Mouse (Mus musculus): ENCODE measurements around the gene Cep350.
"Not testable (repeated sequence)": the region's sequence is repeated elsewhere in the genome, so short reads cannot be mapped to it uniquely, and the experiment has no call there.

Cep350 gene

DNA sequence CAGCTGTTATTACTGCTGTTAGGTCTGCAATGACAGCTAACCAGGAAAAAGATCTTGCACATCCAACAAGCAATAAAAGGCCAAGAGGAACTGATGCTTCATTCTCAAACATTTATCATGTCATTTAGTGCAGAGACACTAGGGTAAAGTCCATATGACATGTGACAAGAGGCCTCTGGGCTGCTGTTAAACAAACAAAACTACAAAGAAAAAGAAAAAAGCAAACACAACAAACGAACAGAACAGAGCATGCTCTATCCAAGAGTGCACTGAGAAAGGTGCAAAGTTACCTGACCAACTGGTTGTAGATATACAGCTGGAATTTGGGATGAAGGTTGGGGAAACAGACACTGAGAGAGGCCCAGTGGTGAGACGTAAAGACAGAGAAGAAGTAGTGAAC, 86.2 kb downstream of the Cep350 start:
- no peak for DNase-seq (ENCODE audit: low read depth, low spot score)

DNA sequence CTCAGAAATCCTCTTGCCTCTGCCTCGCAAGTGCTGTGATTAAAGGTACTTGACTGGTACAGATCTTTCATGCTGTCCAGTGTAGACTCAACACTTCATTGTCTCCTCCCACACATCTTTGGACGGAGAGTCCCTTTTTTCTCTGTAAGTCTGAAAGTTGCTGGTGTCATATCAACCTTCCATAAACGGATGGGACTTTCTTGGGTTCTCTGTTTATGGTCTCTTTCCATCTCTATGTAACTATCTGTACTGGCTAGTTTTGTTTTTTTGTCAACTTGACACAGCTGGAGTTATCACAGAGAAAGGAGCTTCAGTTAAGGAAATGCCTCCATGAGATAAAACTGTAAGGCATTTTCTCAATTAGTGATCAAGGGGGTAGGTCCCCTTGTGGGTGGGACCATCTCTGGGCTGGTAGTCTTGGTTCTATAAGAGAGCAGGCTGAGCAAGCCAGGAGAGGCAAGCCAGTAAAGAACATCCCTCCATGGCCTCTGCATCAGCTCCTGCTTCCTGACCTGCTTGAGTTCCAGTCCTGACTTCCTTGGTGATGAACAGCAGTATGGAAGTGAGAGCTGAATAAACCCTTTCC, 90.3 kb downstream of the Cep350 start:
- not testable (repeated sequence) for DNase-seq (ENCODE audit: low read depth, low spot score)

DNA sequence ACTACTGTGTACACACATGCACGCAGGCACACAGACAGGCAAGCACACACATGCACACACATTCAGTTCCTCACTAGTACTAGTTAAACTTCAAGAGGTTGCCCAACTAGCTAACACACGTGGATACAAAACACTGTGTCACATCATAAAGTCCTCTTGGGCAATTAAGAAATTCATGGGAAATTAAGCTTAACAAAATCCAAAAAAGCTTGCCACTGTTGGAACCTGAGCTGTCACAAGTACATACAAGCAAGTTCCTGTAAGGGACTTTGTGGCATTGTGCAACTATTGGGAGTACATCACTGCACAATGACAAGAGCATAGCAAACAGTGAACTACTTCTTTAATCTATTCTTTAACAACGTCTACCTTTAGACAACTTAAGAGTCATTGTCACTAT, 93.5 kb downstream of the Cep350 start:
- no peak for DNase-seq (ENCODE audit: low read depth, low spot score)

DNA sequence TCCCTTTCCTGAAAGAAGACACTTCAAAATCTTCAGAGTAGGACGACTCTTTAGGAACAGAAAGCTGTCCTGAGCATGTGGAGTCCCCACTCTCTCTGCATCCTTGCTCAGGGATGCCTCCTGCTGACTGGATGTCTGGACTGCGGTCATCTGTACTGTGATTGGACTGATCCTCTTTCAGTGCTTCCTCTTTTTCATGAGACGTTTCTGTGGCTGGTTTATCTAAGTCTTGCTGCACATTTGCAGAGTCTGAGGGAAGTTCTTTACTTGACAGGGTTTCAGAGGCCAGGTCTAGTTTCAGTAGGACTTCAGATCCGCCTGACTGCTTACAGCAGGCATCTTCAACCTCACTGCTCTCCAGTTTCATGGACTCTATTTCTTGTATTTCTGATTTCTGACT, 110.1 kb downstream of the Cep350 start:
- peak; percentile 22 for DNase-seq (ENCODE audit: low read depth, low spot score)

DNA sequence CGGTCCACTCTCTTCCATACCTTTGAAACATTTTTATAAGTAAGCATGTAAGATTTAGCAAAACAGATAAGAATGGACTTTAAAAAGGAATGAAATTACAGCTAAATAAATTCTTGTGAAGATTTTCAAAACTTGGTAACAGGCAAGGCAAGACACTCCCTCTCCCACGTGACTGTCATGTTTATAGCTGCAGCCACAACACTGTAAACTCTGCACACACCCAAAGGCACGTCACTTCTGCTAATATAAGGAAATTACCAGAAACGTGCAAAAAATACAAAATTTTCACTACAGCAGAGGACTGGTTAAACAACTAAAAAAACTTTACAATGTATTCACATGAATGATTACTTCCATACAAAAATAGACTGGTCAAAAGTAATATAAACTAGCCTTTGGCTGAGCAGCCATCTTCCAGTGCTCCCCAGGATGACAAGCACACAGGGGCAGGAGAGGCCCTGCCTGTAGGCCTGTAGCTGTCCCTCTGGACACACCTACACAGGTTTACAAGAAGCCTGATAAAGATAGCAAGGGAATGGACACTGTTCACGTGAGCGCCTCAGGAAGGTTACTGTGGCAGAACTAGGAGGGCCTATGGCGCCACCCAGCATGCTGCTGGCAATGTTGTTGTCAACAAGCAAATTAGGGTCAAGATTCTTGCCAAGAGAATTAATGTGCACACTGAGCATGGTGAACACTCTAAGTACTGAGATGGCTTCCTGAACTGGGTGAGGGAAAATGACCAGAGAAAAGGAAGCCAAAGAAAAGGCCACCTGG, 117.9 kb downstream of the Cep350 start:
- DNase-seq (ENCODE audit: low read depth, low spot score) = no peak

DNA sequence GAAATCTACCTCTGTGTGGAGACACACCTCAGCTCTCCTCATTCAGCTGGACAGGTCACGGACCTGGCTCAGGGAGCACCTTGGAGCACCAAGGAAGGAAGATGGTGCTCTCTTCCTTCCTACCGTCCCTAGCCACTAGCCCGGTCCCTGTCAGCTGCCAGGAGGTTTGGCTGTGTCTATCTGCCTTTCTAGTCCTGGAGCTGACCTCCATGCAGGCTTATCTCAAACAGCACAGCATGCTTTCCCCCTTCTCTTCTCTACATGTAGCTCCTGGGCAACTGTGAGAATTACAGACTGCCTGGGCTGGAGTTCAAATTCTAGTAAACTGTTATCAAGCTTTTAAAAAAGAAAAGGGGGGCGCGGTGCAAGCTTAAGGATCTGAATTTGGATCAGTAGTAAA, 120.0 kb downstream of the Cep350 start:
- no peak for DNase-seq (ENCODE audit: low read depth, low spot score)

DNA sequence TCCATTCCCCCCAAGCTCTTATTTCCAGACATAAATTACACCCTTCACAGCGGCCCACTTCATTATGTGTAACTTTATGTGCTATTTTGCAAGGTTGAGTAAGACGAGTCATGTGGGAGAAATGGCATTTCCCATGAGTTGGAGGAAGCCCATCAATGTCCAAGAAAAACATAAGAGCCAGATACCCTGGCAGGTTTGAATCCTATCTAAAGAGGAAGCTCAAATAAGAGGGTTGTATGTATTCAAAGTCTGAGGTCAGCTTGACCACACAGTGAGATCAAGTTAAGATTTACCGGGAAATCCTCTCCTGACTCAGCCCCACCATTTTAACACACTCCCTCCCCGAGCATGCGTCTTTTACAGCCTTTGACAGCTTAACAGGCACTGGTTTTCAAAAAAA, 128.8 kb downstream of the Cep350 start:
- DNase-seq (ENCODE audit: low read depth, low spot score) = no peak

DNA sequence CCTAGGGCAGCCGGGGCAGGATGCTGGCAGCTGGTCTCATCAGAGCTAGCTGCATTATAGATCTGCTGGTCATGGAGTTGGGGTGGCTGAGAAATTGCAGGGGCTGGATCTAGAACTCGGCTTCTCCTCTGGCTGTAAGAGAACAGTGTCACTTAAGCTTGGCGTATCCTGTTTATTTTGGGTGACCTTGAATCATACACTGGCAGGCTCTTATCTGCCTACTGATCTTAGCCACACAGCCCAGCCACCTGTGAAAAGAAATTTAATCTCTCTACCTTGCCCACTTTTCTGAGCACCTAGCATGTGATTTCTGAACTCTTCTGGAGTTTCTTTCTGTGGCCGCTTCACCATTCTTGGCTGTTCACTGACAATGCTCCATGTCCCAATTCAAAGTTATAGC, 129.5 kb downstream of the Cep350 start:
- DNase-seq (ENCODE audit: low read depth, low spot score) = no peak

DNA sequence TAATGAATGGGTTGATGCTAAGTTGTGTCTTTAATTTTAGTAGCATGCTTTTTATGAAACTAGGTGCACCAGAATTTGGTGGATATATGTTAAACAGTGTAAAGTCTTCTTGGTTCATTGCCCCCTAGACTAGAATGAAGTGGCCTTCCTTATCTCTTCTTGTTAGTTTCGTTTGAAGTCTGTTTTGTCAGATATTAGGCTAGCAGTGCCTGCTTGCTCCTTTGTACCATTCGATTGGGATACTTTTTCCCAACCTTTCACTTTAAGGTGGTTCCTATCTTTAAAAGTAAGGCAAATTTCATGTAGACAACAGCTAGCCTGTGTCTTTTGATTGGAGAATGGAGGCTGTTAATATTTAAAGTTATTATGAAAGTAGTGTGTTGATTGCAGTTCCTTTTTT, 137.4 kb downstream of the Cep350 start:
- DNase-seq (ENCODE audit: low read depth, low spot score) = no peak

DNA sequence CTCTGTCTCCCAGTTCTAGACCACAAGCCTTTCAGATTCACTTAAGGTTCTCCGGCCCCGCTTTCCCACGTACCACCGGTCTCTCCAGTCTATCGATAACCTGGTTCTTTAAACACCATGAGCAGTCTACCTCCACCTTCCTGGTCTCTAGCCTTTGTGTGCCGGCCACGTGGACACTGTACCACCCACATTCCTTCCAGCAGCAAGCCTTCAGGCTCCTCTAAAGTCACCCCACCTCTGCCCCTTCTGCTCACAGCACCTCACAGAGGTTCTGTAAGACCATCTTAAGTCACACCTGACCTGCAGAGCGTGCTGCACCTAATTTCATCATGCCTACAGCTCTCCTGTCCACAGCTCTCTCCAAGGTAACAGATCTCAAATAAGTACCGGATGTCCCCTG, 139.4 kb downstream of the Cep350 start:
- DNase-seq (ENCODE audit: low read depth, low spot score) = no peak

DNA sequence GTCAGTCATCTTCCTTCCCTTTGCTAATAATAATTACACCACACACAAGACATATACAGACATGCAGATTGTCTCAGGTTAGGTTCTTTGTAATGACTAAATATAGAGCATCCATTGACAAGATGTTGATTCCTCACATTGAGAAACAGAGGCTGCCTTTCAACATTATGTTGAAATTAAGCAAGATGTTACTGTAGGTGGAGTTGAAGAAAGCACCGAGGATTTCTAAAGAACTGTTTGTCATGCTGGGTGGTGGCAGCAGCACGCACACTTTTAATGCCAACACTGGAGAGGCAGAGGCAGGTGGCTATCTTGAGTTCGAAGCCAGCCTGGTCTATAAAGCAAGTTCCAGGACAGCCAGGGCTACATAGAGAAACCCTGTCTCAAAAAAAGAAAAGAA, 141.1 kb downstream of the Cep350 start:
- no peak for DNase-seq (ENCODE audit: low read depth, low spot score)

DNA sequence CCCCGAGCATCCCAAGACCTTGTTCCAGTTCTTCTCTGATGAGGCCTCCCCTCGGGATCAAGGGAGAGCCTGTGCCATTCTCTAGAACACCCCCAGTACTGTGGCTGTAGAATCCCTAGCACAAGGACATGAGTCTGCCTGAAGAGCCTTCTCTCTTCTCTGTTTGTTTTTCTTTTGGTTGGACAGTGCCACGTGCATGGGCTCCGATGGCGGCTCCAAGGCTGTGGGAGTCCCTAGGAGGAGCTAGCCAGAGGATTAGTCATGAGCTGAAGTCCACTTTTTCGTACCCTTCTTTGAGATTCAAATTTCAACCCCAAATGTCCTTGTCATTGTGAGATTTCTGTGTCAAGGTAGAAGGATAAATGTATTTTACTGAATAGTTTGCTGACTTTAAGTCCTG, 142.2 kb downstream of the Cep350 start:
- no peak for DNase-seq (ENCODE audit: low read depth, low spot score)

DNA sequence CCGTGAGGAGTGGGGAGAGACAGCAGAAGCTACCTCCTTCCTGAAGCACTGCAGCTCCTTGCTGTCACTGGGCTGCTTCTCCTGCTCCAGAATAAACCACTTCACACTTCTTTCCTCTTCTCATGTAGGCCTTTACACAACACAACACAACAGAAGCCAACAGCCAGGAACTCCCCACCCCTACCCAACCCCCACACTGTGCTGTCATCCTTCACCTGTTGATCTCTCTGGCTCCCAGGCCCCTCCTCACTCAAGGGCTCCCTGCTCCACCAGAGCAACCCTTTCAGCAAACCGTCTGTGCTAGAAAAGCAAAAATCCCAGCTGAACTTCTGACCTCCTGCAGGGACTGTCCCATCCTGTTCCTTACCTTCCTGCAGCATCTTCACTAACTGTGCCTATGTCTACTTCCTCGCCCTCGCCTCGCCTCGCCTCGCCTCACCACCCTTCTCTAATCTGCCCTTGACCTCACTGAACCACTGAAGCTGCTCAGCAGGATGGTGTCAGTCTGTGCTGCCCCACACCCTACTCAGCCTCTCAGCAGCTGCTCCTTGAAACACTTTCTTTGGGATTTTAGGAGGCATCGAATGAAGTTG, 145.3 kb downstream of the Cep350 start:
- no peak for DNase-seq (ENCODE audit: low read depth, low spot score)

DNA sequence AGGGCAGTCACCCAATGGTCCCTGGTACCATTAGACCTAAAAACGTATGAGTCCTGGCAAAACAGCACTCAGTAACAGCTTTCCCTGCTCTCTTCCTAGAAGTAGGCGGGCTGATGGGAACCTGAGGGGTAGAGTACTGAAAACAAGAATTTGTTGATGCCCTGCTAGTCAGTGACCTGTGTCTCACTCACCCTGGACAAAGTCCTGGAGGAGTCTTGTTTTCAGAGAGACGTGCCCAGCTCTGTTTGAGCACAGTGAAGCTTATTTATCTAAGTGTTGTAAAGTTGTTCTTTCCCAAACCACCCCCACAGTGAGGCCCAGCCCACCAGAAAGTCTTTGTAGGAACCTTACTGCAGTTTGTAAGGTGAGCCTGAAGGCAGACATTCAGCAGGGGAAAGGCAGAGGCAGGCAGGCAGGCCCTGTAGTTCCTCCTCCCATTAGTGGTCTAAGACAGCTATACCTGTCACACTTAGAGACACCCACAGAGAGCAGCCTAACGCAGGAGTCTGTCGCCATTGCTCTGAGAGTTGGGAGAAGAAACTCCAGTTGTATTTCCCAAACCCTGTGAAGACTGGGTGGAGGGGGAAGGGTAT, 146.2 kb downstream of the Cep350 start:
- no peak for DNase-seq (ENCODE audit: low read depth, low spot score)

DNA sequence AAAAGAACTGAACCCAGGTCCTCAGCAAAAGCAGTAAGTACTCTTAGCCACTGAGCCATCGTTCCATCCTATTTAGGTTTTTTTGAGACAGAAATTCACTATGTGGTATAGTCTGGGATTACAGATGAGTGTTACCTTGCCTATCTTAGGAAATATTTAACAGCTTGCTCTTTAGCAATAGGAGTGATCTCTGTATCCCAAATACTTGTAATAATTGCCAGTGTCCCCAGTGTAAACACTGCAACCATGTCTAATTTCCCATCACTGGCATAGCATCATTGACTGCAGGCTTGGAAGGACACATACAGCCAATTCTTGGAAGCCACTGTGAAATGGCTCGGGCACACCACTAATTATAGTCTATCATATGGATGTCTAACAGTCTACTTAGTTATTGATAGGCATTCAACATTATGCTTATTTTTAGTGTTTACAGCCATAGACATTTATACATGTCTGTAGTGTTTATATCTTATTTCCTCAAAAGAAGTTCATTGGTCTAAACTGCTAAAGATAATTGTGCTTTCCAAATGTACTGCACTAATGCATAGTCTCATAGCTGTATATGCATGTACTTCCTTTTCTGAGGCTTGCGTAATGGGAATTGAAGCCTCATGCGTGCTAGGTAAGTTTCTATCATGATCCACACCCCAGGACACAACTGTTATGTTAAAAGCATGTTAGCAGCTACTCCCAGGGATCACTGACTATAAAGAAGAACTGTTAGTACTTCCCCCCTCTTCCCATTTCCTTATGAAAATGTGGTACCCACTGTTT, 146.9 kb downstream of the Cep350 start:
- DNase-seq (ENCODE audit: low read depth, low spot score) = no peak

DNA sequence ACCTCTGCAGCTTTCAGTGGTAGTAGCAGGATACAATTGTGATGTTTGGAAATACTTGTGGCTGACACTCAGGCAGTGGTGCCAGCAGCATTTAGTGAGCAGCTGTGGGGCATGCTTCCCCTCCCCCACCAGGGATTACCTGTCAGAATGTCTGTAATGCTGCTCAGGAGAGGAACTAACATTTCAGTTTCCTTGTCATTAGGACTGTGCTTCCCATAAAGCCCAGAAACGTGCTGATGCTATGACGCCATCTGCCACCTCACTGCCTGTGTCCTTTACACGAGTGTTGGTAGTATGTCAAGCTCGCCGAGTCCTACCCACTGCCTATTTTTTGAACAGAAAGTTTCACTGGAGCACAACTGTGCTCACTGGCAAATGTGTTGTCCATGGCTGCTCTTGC, 152.4 kb downstream of the Cep350 start:
- DNase-seq (ENCODE audit: low read depth, low spot score) = no peak

DNA sequence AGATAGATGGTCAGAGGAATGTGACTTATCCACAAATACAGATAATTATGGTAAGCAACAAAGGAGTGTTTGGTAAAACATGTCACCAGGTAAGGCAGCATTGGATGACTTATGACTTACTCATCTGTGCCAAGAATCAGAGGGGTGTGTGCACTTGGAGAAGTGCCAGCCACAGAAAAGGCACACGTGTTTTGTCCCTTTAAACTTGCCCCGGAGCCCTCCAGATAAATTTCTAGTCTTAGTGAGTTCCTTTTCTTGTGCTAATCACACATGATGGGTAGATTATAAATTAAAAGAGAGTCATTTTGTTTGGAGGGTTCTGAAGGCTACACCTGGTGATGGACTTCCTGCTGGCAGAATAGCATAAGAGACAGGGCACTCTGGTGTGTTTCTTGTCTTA, 156.9 kb downstream of the Cep350 start:
- no peak for DNase-seq (ENCODE audit: low read depth, low spot score)

DNA sequence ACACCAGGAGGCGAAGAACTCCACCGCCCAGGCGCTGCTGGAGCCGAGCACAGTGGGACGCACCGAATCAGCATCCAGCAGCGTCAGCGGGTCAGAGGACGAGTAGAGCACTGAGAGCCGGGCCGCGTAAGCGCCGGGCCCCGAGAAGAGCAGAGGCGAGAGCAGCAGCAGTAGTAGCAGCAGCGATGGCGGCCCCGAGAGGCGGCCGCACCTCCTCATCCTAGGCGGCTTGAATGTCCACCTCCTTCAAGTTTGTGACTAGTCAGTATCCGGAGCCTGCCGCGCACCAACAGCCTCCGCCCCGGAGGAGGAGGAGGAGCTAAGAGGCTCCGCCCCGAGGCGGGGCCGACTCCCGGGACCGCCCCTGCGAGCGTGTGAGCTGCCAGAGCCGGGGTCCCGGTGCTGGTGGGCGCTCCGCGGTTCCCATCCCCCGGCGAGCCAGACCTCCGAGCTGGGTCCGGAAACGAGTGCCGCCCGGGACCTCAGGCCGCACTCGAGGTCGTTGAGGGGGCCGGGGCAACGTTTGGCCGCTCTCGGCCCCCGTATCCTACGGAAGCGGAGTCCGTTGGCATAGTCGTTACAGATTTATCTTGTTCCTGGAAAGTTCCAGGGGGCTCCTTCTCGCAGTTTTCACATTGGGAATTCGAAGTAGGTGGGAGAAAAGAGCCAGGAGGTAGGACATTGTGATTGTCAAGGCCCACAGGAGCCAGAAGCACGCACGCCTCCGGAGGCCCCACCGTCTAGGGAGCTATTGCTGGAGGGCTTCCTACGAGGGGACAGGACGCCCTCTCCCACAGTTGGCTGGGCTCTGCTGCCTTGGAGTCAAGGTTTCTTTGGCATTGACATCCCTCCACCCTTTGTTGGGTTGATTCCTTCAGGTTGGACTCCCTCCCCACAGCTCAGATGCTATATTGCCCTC, 160.2 kb downstream of the Cep350 start, which contains the start of gene Qsox1:
Gene Qsox1 (minus strand): TSS at position 309 of the 919 bp plus-strand sequence.
- peak; percentile 93 for DNase-seq (ENCODE audit: low read depth, low spot score)

DNA sequence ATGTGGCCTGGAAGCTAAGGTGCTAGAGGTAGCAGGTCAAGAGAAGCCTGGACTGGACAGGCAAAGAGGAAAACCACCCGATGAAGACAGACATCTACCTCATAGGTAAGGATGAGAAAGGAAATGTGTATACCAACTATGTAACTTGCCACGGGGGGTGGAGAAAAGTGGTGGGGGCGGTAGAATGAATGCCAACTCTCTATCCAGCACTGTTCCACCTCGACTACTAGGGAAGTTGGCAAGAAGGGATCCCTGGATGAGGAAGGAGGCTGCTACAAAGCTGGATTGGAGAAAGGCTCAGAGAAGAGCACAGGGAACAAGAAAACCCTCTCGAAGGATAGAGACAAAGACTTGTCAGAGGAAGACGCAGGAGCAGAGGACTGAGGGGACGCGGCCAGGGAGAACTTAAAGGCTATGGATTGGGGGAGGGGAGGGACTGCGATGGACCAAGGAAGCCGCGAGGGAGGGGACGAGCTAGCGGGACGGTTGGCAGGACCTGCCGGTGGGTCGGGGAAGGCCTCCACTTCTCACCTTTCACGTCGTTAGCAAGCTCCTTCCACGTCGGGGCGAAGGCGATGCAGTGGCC, 161.0 kb downstream of the Cep350 start:
- no peak for DNase-seq (ENCODE audit: low read depth, low spot score)

DNA sequence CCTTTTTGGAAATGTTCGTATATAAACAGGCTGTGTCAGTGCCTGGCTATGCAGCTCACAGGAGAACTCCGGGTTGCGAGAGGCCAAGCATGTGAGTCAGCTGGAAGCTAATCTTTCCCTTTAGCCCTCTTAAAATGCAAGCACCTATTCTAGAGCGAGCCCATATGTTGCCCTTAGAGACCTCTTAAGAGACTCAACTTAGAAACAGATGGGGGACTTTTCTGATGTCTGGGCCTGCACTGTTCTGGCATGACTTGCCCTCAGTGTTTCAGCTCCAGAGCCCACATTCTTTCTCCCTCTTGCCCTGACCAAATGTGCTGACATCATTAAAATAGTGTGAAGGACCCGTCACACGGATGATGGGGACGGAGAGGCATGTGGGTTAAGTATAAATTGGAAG, 162.4 kb downstream of the Cep350 start:
- DNase-seq (ENCODE audit: low read depth, low spot score) = no peak

All from CD4-positive, CD25-positive, alpha-beta regulatory T cell, adult 2 months (primary cell).